Comparison of ENCODE assay signal across 8 mouse cellular contexts in the genomic region with DNA sequence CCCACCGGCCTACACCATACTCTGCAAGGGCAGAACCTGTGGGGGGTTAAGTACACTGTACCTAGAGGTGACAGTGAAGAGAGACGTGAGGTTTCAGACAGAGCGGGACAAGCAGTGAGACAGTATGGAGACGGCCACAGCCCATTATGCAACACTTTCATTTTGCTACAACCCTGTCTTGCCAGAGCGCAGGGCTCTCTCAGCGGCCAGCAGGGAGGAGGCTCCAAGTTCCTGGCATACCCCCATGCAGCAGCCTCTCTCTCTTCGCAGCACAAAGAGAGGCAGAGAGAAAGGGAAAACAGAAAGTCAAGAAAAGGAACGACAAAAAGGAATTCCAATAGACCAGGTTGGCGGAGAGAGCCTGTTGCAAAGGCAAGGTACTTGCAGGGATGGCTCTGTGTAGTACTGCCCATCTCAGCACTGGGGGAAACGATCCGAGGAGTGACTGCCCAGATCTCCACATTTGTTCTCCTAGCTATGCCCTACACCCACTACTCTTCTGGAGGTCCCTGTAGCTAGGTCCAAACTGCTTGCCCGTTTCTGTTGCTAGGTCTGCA. TPM values are rescaled to one million over a fixed set of nuclear protein-coding genes. Genes with fewer than 3 reads are reported as not detected.
DNase-seq lines count a peak whose midpoint lies in the region; ATAC-seq and TF ChIP-seq lines count a peak whose summit lies in the region.

No protein-coding gene starts in this region.

- peak overlapping the region; percentile 32 for H3K9ac ChIP-seq in intestine, postnatal 0 days (ENCODE audit: low read depth, low read length)
- H3K9ac ChIP-seq in limb, embryonic 11.5 days (ENCODE audit: low read length): peak overlapping the region; percentile 35; the same call in 1 of the 2 replicates

- H3K9me3 ChIP-seq in intestine, postnatal 0 days (ENCODE audit: control insufficient read depth): no peaks in the 10 kb centered on the region
- no peaks in the 10 kb centered on the region for H3K9me3 ChIP-seq in limb, embryonic 11.5 days (ENCODE audit: control insufficient read depth, low read length)
- H3K9me3 ChIP-seq in midbrain, embryonic 10.5 days (replicated peaks): no peaks in the 10 kb centered on the region

- no peak for TF ChIP-seq CTCF in intestine, postnatal 0 days (IDR thresholded peaks at IDR 0.05; ENCODE audit: low read depth)

- DNase-seq in thymus, postnatal 14 days: peak; percentile 20
- no peak for DNase-seq in thymus, postnatal 36 days
- DNase-seq in embryo, embryonic 10.5 days (ENCODE audit: low spot score): peak; percentile 44
- DNase-seq in heart, adult 18-20 months: peak; percentile 75 to 82
- peak; percentile 37 for DNase-seq in limb, embryonic 11.5 days (ENCODE audit: low spot score)
- DNase-seq in midbrain, embryonic 10.5 days (ENCODE audit: low spot score): peak; percentile 48
- DNase-seq in skeletal muscle tissue, adult 2 months (ENCODE audit: low read depth, low spot score): peak; percentile 67

- no peak overlapping the region for H3K27ac ChIP-seq in intestine, postnatal 0 days (ENCODE audit: low read depth, low read length)
- H3K27ac ChIP-seq in limb, embryonic 11.5 days (replicated peaks; ENCODE audit: low read depth, low read length): no peak overlapping the region
- H3K27ac ChIP-seq in midbrain, embryonic 10.5 days (replicated peaks): peak overlapping the region; percentile 39

- peaks cover 5% of the 10 kb centered on the region; the same call in 1 of the 2 replicates for H3K4me1 ChIP-seq in intestine, postnatal 0 days (replicated peaks; ENCODE audit: control insufficient read depth, insufficient read depth, low read length)
- peaks cover 3% of the 10 kb centered on the region; the same call in 1 of the 2 replicates for H3K4me1 ChIP-seq in limb, embryonic 11.5 days (ENCODE audit: control insufficient read depth, insufficient read depth, low read length)
- peaks cover 31% of the 10 kb centered on the region for H3K4me1 ChIP-seq in midbrain, embryonic 10.5 days

- peak overlapping the region; percentile 93 for H3K4me2 ChIP-seq in intestine, postnatal 0 days (replicated peaks; ENCODE audit: low read depth)
- peak overlapping the region; percentile 69 for H3K4me2 ChIP-seq in limb, embryonic 11.5 days (ENCODE audit: low read depth, severe bottlenecking)

- WGBS in intestine, postnatal 0 days: under 1% methylated on average over 12 of the region's 12 CpGs
- WGBS in limb, embryonic 11.5 days: under 1% methylated on average over 12 of the region's 12 CpGs
- WGBS in midbrain, embryonic 10.5 days: 3% methylated on average over 12 of the region's 12 CpGs

- ATAC-seq in intestine, postnatal 0 days: peak; percentile 61; the same call in 1 of the 2 replicates
- ATAC-seq in limb, embryonic 11.5 days (ENCODE audit: insufficient number of reproducible peaks, low FRiP score, low TSS enrichment, low read depth): 0 out of 2 replicates have a peak, but pooled peaks have one; percentile 32

- no peaks in the 10 kb centered on the region for H3K36me3 ChIP-seq in intestine, postnatal 0 days (ENCODE audit: control insufficient read depth, insufficient read depth)
- H3K36me3 ChIP-seq in limb, embryonic 11.5 days (ENCODE audit: control insufficient read depth, insufficient read depth, low read length): no peaks in the 10 kb centered on the region
- no peaks in the 10 kb centered on the region for H3K36me3 ChIP-seq in midbrain, embryonic 10.5 days

- peak overlapping the region; percentile 49 for H3K4me3 ChIP-seq in intestine, postnatal 0 days (ENCODE audit: low read depth, low read length)
- peak overlapping the region; percentile 38 for H3K4me3 ChIP-seq in limb, embryonic 11.5 days (ENCODE audit: low read depth, low read length)
- peak overlapping the region; percentile 58 for H3K4me3 ChIP-seq in midbrain, embryonic 10.5 days

- H3K27me3 ChIP-seq in intestine, postnatal 0 days (replicated peaks; ENCODE audit: control insufficient read depth, insufficient read depth, low read length): no peaks in the 10 kb centered on the region
- H3K27me3 ChIP-seq in limb, embryonic 11.5 days (ENCODE audit: control insufficient read depth, insufficient read depth, low read length): peaks cover 3% of the 10 kb centered on the region; the same call in 1 of the 2 replicates
- peaks cover 49% of the 10 kb centered on the region for H3K27me3 ChIP-seq in midbrain, embryonic 10.5 days (ENCODE audit: low read depth, poor library complexity, severe bottlenecking)

RNA-seq across cellular contexts. Expression of gene Gstt1, which starts 0.7 kb away (rescaled TPM):
- 10 to 100 TPM; 16.1 to 22.4 TPM for total RNA-seq in heart, adult 18-20 months (2021)
- polyA plus RNA-seq in intestine, postnatal 0 days (2015; fragmentation: Nextera tagmentation; extraction: Ambion mirVana): 11.6 and 14.4 TPM in 2 replicates
- polyA plus RNA-seq in limb, embryonic 11.5 days (2014; fragmentation: Nextera tagmentation; extraction: Ambion mirVana): 4.4 and 5.5 TPM in 2 replicates
- polyA plus RNA-seq in midbrain, embryonic 10.5 days (2016; fragmentation: Nextera tagmentation; extraction: Ambion mirVana): 3.0 and 4.7 TPM in 2 replicates

RNA-seq across cellular contexts. Expression of gene Gstt3, which starts 16.5 kb away (rescaled TPM):
- total RNA-seq in heart, adult 18-20 months (2021): 1 to 10 TPM; 3.7 to 5.0 TPM
- polyA plus RNA-seq in intestine, postnatal 0 days (2015; fragmentation: Nextera tagmentation; extraction: Ambion mirVana): 47.7 and 51.5 TPM in 2 replicates
- polyA plus RNA-seq in limb, embryonic 11.5 days (2014; fragmentation: Nextera tagmentation; extraction: Ambion mirVana): 6.4 and 7.9 TPM in 2 replicates
- 0.97 and 1.00 TPM in 2 replicates for polyA plus RNA-seq in midbrain, embryonic 10.5 days (2016; fragmentation: Nextera tagmentation; extraction: Ambion mirVana)

RNA-seq across cellular contexts. Expression of gene Gm20441, which starts 16.9 kb away (rescaled TPM):
- total RNA-seq in heart, adult 18-20 months (2021): not detected
- 0.42 and 0.76 TPM in 2 replicates for polyA plus RNA-seq in intestine, postnatal 0 days (2015; fragmentation: Nextera tagmentation; extraction: Ambion mirVana)
- 0.41 TPM in 1 of 2 replicates, not detected in the other for polyA plus RNA-seq in limb, embryonic 11.5 days (2014; fragmentation: Nextera tagmentation; extraction: Ambion mirVana)
- polyA plus RNA-seq in midbrain, embryonic 10.5 days (2016; fragmentation: Nextera tagmentation; extraction: Ambion mirVana): not detected in 2 replicates

RNA-seq across cellular contexts. Expression of gene Ddt, which starts 24.5 kb away (rescaled TPM):
- 100 to 1,000 TPM in 1 of 2 experiments, 10 to 100 TPM in 1; 83.7 to 109 TPM for total RNA-seq in heart, adult 18-20 months (2021)
- 122 and 129 TPM in 2 replicates for polyA plus RNA-seq in intestine, postnatal 0 days (2015; fragmentation: Nextera tagmentation; extraction: Ambion mirVana)
- 100.0 and 107 TPM in 2 replicates for polyA plus RNA-seq in limb, embryonic 11.5 days (2014; fragmentation: Nextera tagmentation; extraction: Ambion mirVana)
- polyA plus RNA-seq in midbrain, embryonic 10.5 days (2016; fragmentation: Nextera tagmentation; extraction: Ambion mirVana): 87.9 and 103 TPM in 2 replicates

RNA-seq across cellular contexts. Expression of gene Gstt4, which starts 24.6 kb away (rescaled TPM):
- not detected for total RNA-seq in heart, adult 18-20 months (2021)
- not detected in 2 replicates for polyA plus RNA-seq in intestine, postnatal 0 days (2015; fragmentation: Nextera tagmentation; extraction: Ambion mirVana)
- not detected in 2 replicates for polyA plus RNA-seq in limb, embryonic 11.5 days (2014; fragmentation: Nextera tagmentation; extraction: Ambion mirVana)
- not detected in 2 replicates for polyA plus RNA-seq in midbrain, embryonic 10.5 days (2016; fragmentation: Nextera tagmentation; extraction: Ambion mirVana)

Comparison
In these comparisons a context has a peak if more than half of its experiments do, and no peak if none do; other contexts are left out.
1. DNase-seq: peak in thymus, postnatal 14 days (single experiment), embryo, embryonic 10.5 days (single experiment), heart, adult 18-20 months (2 of 2), limb, embryonic 11.5 days (single experiment), midbrain, embryonic 10.5 days (single experiment) and skeletal muscle tissue, adult 2 months (single experiment); none in thymus, postnatal 36 days (0 of 2).
2. Peak in every context shown above with its lines, with median percentiles within 50 percentile points of each other: H3K4me3 ChIP-seq.